Mouse (Mus musculus) cerebellum, adult 11 months (tissue): Measurements from ENCODE around the gene Cep83.

Experiments
- DNase-seq: peaks from one replicate; pipeline ENCODE4 v3.0.0; 2022

Gene Cep83

DNA sequence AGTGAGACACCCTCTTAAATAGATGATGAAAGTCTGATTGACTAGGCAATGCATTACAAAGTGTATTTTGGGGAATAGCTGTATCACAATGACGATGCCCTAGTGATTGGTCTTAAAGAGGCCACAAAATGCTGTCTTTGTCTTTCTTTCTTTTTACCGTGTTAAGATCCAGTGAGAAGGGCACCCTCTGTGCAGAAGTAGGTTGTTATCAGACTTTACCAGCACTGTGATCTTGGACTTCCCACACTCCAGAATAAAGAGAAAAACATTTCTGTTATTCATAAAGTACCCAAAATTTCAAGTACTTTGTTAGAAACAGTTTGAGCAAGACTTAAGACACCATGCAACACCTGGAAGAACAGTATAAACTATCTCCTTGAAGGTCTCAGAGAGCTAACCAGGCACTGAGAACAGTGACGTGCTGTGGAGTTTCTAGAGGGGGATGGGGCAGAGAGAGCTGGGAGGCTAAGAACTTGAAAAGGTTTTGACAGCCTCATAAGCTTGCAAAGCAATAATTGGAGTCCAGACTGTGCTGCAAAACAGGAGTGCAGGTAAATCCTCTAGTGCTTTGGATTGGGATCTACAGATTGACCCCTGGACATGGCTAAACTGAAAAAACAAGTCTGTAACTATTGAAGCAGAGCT lies 92.3 kb downstream of the Cep83 start:
- DNase-seq: no peak

- DNase-seq: no peak
Measured at GRCm38 (mm10) chr10:94789205-94789604, 100.8 kb downstream of the Cep83 start.

- no peak for DNase-seq
Measured at GRCm38 (mm10) chr10:94793914-94794313, 105.5 kb downstream of the Cep83 start.

GRCm38 (mm10) chr10:94794666-94795244 lies 106.3 kb downstream of the Cep83 start:
- DNase-seq: no peak

DNA sequence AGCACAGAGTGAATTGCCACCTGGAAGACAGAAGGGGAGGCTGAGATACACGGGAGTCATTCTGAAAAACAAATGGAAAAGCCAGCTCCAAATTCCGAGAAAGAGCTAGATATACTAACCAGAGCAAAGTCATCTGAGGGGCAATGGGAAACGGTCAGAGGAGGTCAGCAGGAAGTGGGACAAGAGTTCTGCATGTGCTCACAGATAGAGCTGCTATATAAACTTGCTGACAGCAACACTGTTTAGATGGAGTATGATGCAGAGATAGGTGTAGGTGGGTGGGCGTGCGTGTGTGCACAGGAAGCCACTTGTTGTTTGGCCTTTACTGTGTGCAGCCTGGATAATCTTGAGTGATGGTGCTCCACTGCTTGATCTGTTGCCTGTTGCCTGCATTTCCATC lies 109.7 kb downstream of the Cep83 start:
- DNase-seq: no peak

DNA sequence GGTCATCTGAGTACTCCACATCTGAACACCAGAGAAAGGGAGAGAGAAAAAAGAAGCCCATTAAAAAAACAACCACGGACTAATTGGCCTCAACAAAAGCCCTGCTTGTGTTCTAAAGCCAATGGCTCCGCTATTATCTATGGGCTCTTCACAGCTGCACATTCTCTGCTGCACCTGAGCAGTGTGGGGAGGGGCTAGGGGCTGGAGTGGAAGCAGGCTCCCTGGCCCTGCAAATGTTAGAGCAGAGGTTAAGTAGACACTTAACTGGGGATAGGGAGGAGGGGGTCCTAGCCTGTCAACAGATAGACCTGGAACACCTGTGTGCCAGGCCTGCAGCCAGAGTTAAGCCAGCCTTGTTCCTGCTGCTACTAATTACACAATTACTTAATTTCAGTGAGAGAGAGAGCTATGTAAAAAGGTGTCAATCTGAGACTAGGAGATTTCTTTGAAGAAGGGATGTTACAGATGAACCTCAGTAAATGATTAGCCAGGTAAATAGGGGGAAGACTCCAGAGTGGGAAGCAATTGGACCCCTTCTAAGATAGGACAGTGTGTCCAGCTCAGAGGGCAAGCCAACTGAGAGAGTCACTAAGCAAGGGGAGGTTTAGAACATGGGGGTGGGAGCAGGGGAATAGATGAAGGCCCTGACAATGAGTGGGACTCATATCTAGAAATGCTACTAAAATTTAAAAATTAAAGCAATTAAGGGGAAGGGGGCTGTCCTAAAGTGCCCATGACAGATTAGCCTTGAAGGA lies 111.2 kb downstream of the Cep83 start:
- DNase-seq: no peak

DNA sequence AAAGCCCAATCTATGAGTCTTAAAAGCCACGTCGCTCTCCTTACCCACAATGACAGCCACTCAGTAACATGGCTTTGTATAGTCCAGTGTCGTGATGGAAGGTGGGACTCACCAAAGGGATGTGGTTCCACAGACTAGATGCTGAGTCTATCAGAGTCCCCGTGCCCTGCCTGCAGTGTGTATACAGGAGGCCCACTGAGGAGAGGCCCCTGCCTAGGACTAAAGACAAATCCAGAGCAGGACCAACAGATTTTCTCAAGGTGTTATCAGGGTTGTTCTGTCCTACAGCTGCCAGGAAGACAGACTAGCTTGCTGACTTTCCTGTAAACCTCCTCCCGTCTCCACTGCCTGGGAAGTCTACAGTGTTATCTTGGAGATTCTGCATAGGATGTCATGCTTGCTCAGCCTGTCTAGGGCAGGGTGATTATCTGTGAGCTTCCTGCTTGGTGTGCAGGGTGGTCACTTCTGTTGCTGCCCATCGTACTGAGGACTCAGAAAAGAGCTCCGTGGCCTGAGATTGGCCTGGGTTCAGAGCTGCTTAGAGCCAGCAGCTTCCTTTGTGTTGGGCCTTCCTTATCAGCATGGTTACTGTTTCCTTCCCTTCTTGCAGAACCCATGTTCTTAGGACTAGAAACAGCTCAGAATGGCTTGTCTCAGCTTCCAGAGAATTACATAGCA lies 112.4 kb downstream of the Cep83 start:
- no peak for DNase-seq

DNA sequence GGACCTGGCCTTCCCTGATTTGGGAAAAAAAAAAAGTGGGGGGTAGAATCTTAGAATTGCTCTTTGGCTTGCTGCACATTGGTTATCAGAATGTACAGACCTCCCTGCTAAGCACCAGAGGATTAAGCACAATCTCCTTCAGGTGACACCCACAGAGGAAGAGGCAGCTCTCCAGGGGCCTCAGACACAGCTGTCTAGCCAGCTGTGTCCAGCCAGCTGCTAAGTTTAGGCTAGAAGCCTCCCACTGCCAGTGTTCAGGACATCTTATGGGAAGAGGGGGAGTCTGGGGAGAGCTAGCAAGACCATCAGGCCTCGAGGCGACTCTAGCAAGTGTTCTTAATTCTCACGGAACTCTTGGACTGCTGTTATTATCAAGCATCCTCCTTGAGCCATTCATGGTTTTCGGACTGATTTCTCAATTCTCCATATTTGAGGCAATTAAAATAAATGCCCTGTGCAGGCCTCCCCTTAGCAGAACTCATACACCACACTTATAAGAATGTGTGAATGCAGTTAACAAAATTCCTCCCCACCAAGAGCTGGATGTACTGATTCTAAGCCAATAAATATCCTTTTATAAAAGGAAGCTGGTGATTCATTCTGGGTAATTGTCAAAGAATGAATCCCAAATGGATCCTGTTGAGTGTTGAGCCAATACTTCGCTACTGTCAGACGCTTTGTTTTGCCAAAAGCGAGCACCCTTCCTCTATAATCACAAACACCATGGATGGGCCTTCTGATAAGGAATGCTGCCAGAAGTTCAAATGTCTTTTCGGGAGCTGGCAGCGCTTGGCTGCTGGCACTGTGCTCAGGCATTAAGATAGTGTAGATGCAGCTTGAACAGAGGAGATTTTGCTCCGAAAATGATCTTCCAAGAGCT lies 115.8 kb downstream of the Cep83 start:
- DNase-seq: no peak

DNA sequence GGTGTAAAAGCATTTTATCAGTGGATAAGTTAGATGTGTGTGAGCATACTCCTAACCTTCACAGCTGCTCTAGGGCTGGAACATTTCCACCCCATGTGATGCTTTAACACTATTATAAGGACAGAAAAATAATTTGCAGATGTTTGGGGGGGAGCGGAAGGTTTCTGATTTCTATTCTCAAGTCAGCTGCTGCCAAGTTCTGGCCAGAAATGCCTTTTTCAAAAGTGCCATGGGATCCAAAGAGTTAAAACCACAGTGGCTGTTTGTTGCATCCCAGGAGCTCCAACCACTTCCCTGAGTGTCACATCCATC lies 116.4 kb downstream of the Cep83 start:
- DNase-seq: no peak

DNA sequence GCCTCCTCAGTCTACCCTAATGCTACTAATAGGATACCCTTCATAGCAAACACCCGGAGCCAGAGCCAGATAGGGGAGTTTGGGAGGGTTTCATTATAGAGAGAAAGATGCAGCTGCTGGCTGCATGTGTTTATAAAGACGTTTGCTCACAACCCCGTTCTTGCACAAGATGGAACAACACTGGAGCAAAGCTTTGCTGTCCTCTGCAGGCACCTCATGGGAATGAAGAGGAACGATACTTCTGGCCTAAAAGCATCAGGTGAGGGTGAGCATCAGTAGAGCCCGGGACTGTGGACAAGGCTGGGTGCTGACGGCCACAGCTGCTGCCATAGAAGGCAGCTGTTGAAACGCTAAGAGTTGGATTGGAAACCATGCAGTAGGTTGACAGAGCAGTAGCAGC lies 118.9 kb downstream of the Cep83 start:
- DNase-seq: no peak

DNA sequence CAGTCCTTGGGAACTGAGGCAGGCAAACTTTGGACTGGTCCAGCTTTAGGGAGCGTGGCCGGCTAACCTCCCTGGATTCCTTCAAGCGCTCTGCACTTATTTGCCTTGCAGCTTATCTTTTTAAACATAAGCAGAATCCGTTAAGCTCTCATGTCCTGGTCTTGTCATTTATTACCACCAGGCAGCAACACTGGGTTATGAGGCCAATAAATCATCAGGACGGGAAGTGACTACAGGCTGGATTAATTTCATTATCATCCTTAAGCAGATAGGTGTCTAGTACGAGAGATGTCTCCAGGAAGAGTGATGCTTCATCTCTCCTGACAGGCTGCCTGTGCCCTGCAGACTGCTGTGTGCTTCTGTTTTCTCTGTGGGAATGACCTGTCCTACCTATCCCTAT lies 119.8 kb downstream of the Cep83 start:
- DNase-seq: no peak

DNA sequence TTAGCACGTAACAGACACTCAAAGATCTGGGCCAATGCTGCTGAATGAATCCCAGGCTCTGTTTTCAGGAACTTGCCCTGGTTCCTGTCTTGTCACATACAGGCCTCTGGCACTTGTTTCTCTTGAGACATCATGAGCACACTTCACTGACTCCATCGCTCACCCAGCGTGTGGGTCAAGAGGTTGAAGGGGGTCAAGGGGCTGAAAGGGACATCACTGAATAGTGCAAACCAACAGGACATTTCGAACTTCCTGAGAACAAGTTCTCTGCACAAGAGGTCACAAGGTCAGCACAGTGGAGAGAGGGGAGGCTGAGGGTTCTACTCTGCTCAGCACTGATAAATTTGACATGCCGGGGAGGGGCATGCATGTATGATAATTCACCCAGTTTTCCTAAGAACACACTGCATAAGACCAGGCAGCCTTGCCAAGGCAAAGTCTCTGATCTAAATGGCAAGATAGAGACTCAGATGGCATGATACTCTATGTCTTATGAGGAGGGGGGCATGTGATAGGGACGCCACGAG lies 121.6 kb downstream of the Cep83 start:
- DNase-seq: no peak

GRCm38 (mm10) chr10:94811907-94812851 lies 123.7 kb downstream of the Cep83 start:
- DNase-seq: no peak

GRCm38 (mm10) chr10:94818127-94818526 lies 129.7 kb downstream of the Cep83 start:
- no peak for DNase-seq

- DNase-seq: peak; percentile 29
Measured at GRCm38 (mm10) chr10:94818781-94819665, 130.6 kb downstream of the Cep83 start.

GRCm38 (mm10) chr10:94823971-94824760 lies 135.7 kb downstream of the Cep83 start:
- no peak for DNase-seq

GRCm38 (mm10) chr10:94825951-94826350 lies 137.5 kb downstream of the Cep83 start:
- no peak for DNase-seq

DNA sequence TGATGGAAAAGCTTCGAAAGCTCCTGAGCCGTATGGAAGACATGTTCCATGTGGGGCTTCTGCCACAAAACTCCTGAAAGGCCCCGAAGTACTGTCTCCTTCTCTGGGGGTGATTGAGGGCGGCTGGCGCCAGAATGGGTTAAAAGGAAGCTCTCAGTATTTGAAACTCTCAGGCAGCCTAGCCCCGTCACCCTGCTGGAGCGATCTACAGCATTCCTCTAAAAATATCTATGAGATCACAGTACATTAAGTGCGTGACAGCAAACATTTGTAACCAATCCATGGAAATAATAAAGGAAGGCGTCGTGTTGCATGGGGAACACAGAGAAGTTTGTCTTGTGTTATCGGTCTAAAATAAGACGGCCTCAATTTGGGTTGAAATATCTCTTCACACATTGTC lies 138.0 kb downstream of the Cep83 start:
- no peak for DNase-seq

DNA sequence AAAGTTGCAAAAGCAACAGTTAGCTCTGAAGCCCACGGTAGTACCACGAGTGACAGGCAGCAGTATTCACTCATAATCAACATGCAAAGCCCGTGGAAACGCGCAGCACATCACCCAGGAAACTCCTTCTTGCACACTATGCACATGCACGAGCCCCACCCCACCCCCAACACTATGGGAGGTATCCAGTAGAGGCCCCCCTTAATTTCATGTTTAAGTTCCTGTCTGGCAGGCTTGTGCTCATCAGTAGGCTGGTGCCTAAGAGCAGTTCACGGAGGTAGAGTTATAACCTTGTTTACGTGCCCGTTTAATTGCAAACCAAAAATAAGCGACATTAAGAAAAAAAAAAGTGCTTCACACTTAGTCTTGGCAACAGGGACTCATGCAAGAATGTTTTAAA lies 138.9 kb downstream of the Cep83 start:
- no peak for DNase-seq
